In genomic region chr4:141870666-141871332, GRCm38 (mm10) we compare ENCODE assay signal across 10 mouse cellular contexts. TPM values are rescaled to one million over a fixed set of nuclear protein-coding genes. Genes with fewer than 3 reads are reported as not detected.
DNase-seq lines count a peak whose midpoint lies in the region; ATAC-seq and TF ChIP-seq lines count a peak whose summit lies in the region.
"Had no signal": no experiment of that assay in that cellular context is flagged by ENCODE, and none has a peak within 500 bp of the region (broad histone marks: within the 10 kb centered on the region; RNA-seq: fewer than 3 reads in every experiment).

No protein-coding gene starts in this region.

- no peak for ATAC-seq in heart, embryonic 16.5 days (replicated peaks; ENCODE audit: extremely low read depth, insufficient read depth, low FRiP score)
- peak; percentile 68 for ATAC-seq in megakaryocyte, adult 5-6 weeks (ENCODE audit: poor library complexity, severe bottlenecking)

- H3K27ac ChIP-seq in cerebellum, adult 2 months (ENCODE audit: insufficient read depth, low read length) = peak overlapping the region; percentile 22; the same call in 1 of the 2 replicates
- H3K27ac ChIP-seq in left cerebral cortex, adult 2 months = peak overlapping the region; percentile 86
- 0 out of 2 replicates have a peak overlapping the region, but pooled peaks have one; percentile 12 for H3K27ac ChIP-seq in heart, embryonic 16.5 days (ENCODE audit: low read length)

- 20% methylated on average over 11 of the region's 11 CpGs for WGBS in cerebellum, adult 2 months
- WGBS in heart, embryonic 16.5 days = 68% methylated on average over 11 of the region's 11 CpGs

- H3K27me3 ChIP-seq in cerebellum, adult 2 months (ENCODE audit: control insufficient read depth, insufficient read depth, low read length) = no peaks in the 10 kb centered on the region
- H3K27me3 ChIP-seq in heart, embryonic 16.5 days (ENCODE audit: control insufficient read depth, insufficient read depth, low read length) = no peaks in the 10 kb centered on the region

- H3K36me3 ChIP-seq in heart, embryonic 16.5 days (ENCODE audit: control insufficient read depth, insufficient read depth) = peaks cover 5% of the 10 kb centered on the region; the same call in 1 of the 2 replicates

- H3K9ac ChIP-seq in heart, embryonic 16.5 days (ENCODE audit: low read length) = no peak overlapping the region

- H3K4me3 ChIP-seq in cerebellum, adult 2 months (replicated peaks; ENCODE audit: insufficient read depth, low read depth, low read length) = no peak overlapping the region
- H3K4me3 ChIP-seq in left cerebral cortex, adult 2 months = peak overlapping the region; percentile 86
- H3K4me3 ChIP-seq in heart, embryonic 16.5 days (ENCODE audit: low read length) = no peak overlapping the region

- TF ChIP-seq POLR2A in cerebellum, adult 2 months (IDR thresholded peaks at IDR 0.05; ENCODE audit: borderline replicate concordance, insufficient read depth, low read length) = no peak

- peak; percentile 63 to 76 for DNase-seq in cerebellum, adult 2 months
- DNase-seq in cerebellum, adult 8-10 months = no peak
- DNase-seq in left cerebral cortex, adult 2 months (ENCODE audit: extremely low spot score in 1 of 2, low spot score in 2 of 2) = peak in 1 of 2 experiments; percentile 14
- DNase-seq in left cerebral cortex, adult 18-20 months (ENCODE audit: low spot score in 2 of 2) = no peak
- DNase-seq in T-cell, adult 2 months (ENCODE audit: low spot score) = no peak
- no peak for DNase-seq in left cerebral cortex, postnatal 36 days (ENCODE audit: low spot score in 2 of 2)
- DNase-seq: adrenal gland, postnatal 36 days had no signal

- 0 out of 2 replicates have a peak overlapping the region, but pooled peaks have one; percentile 100 for H3K4me2 ChIP-seq in heart, embryonic 16.5 days (ENCODE audit: low read depth, low read length)

- peaks cover 51% of the 10 kb centered on the region for H3K4me1 ChIP-seq in cerebellum, adult 2 months (ENCODE audit: control insufficient read depth, insufficient read depth, low read length)
- H3K4me1 ChIP-seq in heart, embryonic 16.5 days (ENCODE audit: control insufficient read depth, insufficient read depth, low read length) = peaks cover 74% of the 10 kb centered on the region

- H3K9me3 ChIP-seq in heart, embryonic 16.5 days (replicated peaks; ENCODE audit: control insufficient read depth, low read length) = no peaks in the 10 kb centered on the region

- no peak for TF ChIP-seq CTCF in cerebellum, adult 2 months (IDR thresholded peaks at IDR 0.05; ENCODE audit: borderline replicate concordance, insufficient read depth, low read depth, low read length)
- TF ChIP-seq CTCF in left cerebral cortex, adult 2 months (IDR thresholded peaks at IDR 0.05) = no peak

- intact Hi-C loops in left cerebral cortex, adult 2 months (cut with DNase I) = loop anchor here (5.0 kb wide), 1 partner anchor 333 kb away; the partner anchor contains the start of gene Spen
- intact Hi-C loops in left cerebral cortex, postnatal 36 days (cut with DNase I) = no loop called here

RNA-seq across cellular contexts. Expression of gene Efhd2, which starts 3.9 kb away (rescaled TPM):
- polyA plus RNA-seq in cerebellum, adult 2 months (2012; rRNA removed) = 141 and 152 TPM in 2 replicates
- total RNA-seq in left cerebral cortex, adult 2 months (2021) = 100 to 1,000 TPM; 271 to 279 TPM
- total RNA-seq in left cerebral cortex, adult 18-20 months (2021) = 100 to 1,000 TPM; 298 to 317 TPM
- polyA plus RNA-seq in heart, embryonic 16.5 days (2015; fragmentation: Nextera tagmentation; extraction: Ambion mirVana) = 79.2 and 80.4 TPM in 2 replicates
- 77.1 and 79.0 TPM in 2 replicates for total RNA-seq in megakaryocyte, adult 5-6 weeks (2015)
- total RNA-seq in megakaryocyte, adult 5-6 weeks (2017) = 79.7 and 97.2 TPM in 2 replicates
- 100 to 1,000 TPM; 233 to 306 TPM for total RNA-seq in left cerebral cortex, postnatal 36 days (2021)

RNA-seq across cellular contexts. Expression of gene Ctrc, which starts 24.6 kb away (rescaled TPM):
- polyA plus RNA-seq in cerebellum, adult 2 months (2012; rRNA removed) = not detected in 2 replicates
- total RNA-seq in left cerebral cortex, adult 2 months (2021) = not detected
- total RNA-seq in left cerebral cortex, adult 18-20 months (2021) = not detected
- not detected in 2 replicates for polyA plus RNA-seq in heart, embryonic 16.5 days (2015; fragmentation: Nextera tagmentation; extraction: Ambion mirVana)
- total RNA-seq in megakaryocyte, adult 5-6 weeks (2015) = not detected in 2 replicates
- total RNA-seq in megakaryocyte, adult 5-6 weeks (2017) = not detected in 2 replicates
- total RNA-seq in left cerebral cortex, postnatal 36 days (2021) = not detected
- total RNA-seq: adrenal gland, postnatal 36 days; heart, postnatal 36 days had no signal

RNA-seq across cellular contexts. Expression of gene Cela2a, which starts 44.8 kb away (rescaled TPM):
- polyA plus RNA-seq in cerebellum, adult 2 months (2012; rRNA removed) = 0.13 and 0.16 TPM in 2 replicates
- total RNA-seq in left cerebral cortex, adult 2 months (2021) = not detected
- total RNA-seq in left cerebral cortex, adult 18-20 months (2021) = not detected
- polyA plus RNA-seq in heart, embryonic 16.5 days (2015; fragmentation: Nextera tagmentation; extraction: Ambion mirVana) = 0.63 TPM in 1 of 2 replicates, not detected in the other
- not detected in 2 replicates for total RNA-seq in megakaryocyte, adult 5-6 weeks (2015)
- total RNA-seq in megakaryocyte, adult 5-6 weeks (2017) = not detected in 2 replicates
- not detected for total RNA-seq in left cerebral cortex, postnatal 36 days (2021)
- total RNA-seq: adrenal gland, postnatal 36 days; heart, postnatal 36 days had no signal

Comparison
In these comparisons a context has a peak if more than half of its experiments do, and no peak if none do; other contexts are left out.
1. DNase-seq: peak in cerebellum, adult 2 months (2 of 2); none in cerebellum, adult 8-10 months (single experiment), left cerebral cortex, adult 18-20 months (0 of 2), T-cell, adult 2 months (single experiment) and left cerebral cortex, postnatal 36 days (0 of 2).
2. H3K27ac ChIP-seq: peak in every context shown above with its lines; median percentile 86 in left cerebral cortex, adult 2 months; 22 in cerebellum, adult 2 months; 12 in heart, embryonic 16.5 days.